Mouse (Mus musculus): ENCODE results near the gene Slc35f4. TPM values are rescaled to one million over a fixed set of nuclear protein-coding genes. Genes with fewer than 3 reads are reported as not detected.
"Not testable (repeated sequence)": the region's sequence is repeated elsewhere in the genome, so short reads cannot be mapped to it uniquely, and the experiment has no call there.

The Slc35f4 gene
- polyA plus RNA-seq, 1 experiment, result not detected

DNA sequence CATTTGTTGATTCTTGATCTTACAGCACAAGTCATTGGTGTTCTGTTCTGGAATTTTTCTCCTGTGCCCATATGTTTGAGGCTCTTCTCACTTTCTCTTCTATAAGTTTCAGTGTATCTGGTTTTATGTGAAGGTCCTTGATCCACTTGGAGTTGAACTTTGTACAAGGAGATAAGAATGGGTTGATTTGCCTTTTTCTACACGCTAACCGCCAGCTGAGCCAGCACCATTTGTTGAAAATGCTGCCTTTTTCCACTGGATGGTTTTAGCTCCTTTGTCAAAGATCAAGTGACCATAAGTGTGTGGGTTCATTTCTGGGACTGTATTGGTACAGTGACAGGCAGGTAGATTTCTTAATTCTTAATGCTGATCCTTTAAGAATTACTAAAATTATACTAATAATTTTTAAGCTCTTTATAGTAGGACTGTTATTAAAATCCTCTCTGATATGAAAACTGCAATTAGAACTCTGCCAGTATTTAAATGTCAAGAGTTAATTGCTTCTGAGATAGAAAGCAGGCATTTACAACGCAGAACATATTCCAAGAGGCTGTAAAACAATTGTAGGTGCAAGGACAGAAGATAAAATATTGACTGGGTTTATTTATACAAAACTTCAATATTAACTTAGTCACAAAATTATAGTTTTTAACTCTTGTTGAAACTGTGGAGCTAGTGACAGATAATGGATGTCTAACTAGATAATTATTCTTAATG is 235.7 kb downstream of the Slc35f4 start:
- Histone ChIP-seq H3K36me3 (ENCODE audit: control insufficient read depth, insufficient read depth, low read length) (no peaks in the 10 kb centered on the region), H3K4me3 (ENCODE audit: extremely low read depth, insufficient read depth, insufficient read length) (no peak overlapping the region), H3K4me1 (ENCODE audit: control insufficient read depth, insufficient read depth, insufficient read length) (no peaks in the 10 kb centered on the region), H3K27me3 (ENCODE audit: control insufficient read depth, insufficient read depth, low read length) (no peaks in the 10 kb centered on the region), H3K27ac (ENCODE audit: insufficient read depth, low read length) (no peak overlapping the region)
- 84% methylated on average over 3 of the region's 3 CpGs for WGBS
- no peak for DNase-seq (ENCODE audit: low read depth in 1 of 2, low spot score in 2 of 2)
- no peak for TF ChIP-seq POLR2A (IDR thresholded peaks at IDR 0.05; ENCODE audit: low read depth, low read length)
- no peak for TF ChIP-seq CTCF (IDR thresholded peaks at IDR 0.05; ENCODE audit: extremely low read depth, insufficient read depth, insufficient read length, insufficient replicate concordance)

GRCm38 (mm10) chr14:49283784-49284655 is 241.8 kb downstream of the Slc35f4 start:
- Histone ChIP-seq H3K36me3 (ENCODE audit: control insufficient read depth, insufficient read depth, low read length) (no peaks in the 10 kb centered on the region), H3K4me1 (ENCODE audit: control insufficient read depth, insufficient read depth, insufficient read length) (no peaks in the 10 kb centered on the region), H3K27me3 (ENCODE audit: control insufficient read depth, insufficient read depth, low read length) (no peaks in the 10 kb centered on the region), H3K4me3 (ENCODE audit: extremely low read depth, insufficient read depth, insufficient read length) (no peak overlapping the region), H3K27ac (ENCODE audit: insufficient read depth, low read length) (no peak overlapping the region)
- no peak for DNase-seq (ENCODE audit: low read depth in 1 of 2, low spot score in 2 of 2)
- 79% methylated on average over 7 of the region's 7 CpGs for WGBS
- TF ChIP-seq POLR2A (IDR thresholded peaks at IDR 0.05; ENCODE audit: low read depth, low read length), result no peak
- no peak for TF ChIP-seq CTCF (IDR thresholded peaks at IDR 0.05; ENCODE audit: extremely low read depth, insufficient read depth, insufficient read length, insufficient replicate concordance)

GRCm38 (mm10) chr14:49278880-49279279 is 247.0 kb downstream of the Slc35f4 start:
- no peak overlapping the region for H3K27ac ChIP-seq (ENCODE audit: insufficient read depth, low read length)
- no peak for DNase-seq (ENCODE audit: low read depth in 1 of 2, low spot score in 2 of 2)
- H3K4me1 ChIP-seq (ENCODE audit: control insufficient read depth, insufficient read depth, insufficient read length), result no peaks in the 10 kb centered on the region
- no peaks in the 10 kb centered on the region for H3K36me3 ChIP-seq (ENCODE audit: control insufficient read depth, insufficient read depth, low read length)
- WGBS, result 74% methylated on average over 6 of the region's 6 CpGs
- no peak overlapping the region for H3K4me3 ChIP-seq (ENCODE audit: extremely low read depth, insufficient read depth, insufficient read length)
- H3K27me3 ChIP-seq (ENCODE audit: control insufficient read depth, insufficient read depth, low read length), result no peaks in the 10 kb centered on the region
- TF ChIP-seq CTCF (IDR thresholded peaks at IDR 0.05; ENCODE audit: extremely low read depth, insufficient read depth, insufficient read length, insufficient replicate concordance) (no peak), POLR2A (IDR thresholded peaks at IDR 0.05; ENCODE audit: low read depth, low read length) (no peak)

- H3K36me3 ChIP-seq (ENCODE audit: control insufficient read depth, insufficient read depth, low read length); H3K27me3 ChIP-seq (ENCODE audit: control insufficient read depth, insufficient read depth, low read length); H3K4me1 ChIP-seq (ENCODE audit: control insufficient read depth, insufficient read depth, insufficient read length); DNase-seq (ENCODE audit: low read depth in 1 of 2, low spot score in 2 of 2); H3K27ac ChIP-seq (ENCODE audit: insufficient read depth, low read length); H3K4me3 ChIP-seq (ENCODE audit: extremely low read depth, insufficient read depth, insufficient read length): not testable (repeated sequence)
- WGBS, result 75% methylated on average over 9 of the region's 9 CpGs
These were observed 247.4 kb downstream of the Slc35f4 start for GRCm38 (mm10) chr14:49278479-49278878.

- Histone ChIP-seq H3K27me3 (ENCODE audit: control insufficient read depth, insufficient read depth, low read length) (no peaks in the 10 kb centered on the region), H3K4me3 (ENCODE audit: extremely low read depth, insufficient read depth, insufficient read length) (no peak overlapping the region)
- DNase-seq (ENCODE audit: low read depth in 1 of 2, low spot score in 2 of 2), result no peak
These were observed 248.2 kb downstream of the Slc35f4 start for GRCm38 (mm10) chr14:49277642-49278041.

DNA sequence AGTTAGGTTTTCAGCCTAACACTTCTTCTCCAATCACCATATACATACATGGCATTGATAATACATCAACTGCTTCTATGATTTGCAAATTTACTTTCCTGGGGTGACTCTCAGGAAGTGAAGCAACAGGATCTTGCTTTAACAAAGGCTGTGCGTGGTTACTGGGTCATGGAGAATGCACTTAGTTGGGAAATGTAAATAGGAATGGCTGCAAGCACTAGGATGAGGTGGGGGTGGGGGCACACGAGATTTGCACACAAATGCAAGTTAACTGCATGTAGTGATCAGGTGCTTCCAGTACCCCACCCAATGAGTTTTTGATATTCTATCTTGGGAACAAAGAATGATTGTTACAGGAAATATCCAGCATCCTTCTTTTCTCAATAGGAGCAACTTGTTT is 250.5 kb downstream of the Slc35f4 start:
- no peak for TF ChIP-seq CTCF (IDR thresholded peaks at IDR 0.05; ENCODE audit: extremely low read depth, insufficient read depth, insufficient read length, insufficient replicate concordance)
- no peak for TF ChIP-seq POLR2A (IDR thresholded peaks at IDR 0.05; ENCODE audit: low read depth, low read length)
- H3K4me3 ChIP-seq (ENCODE audit: extremely low read depth, insufficient read depth, insufficient read length), result no peak overlapping the region
- no peak for DNase-seq (ENCODE audit: low read depth in 1 of 2, low spot score in 2 of 2)
- no peak overlapping the region for H3K27ac ChIP-seq (ENCODE audit: insufficient read depth, low read length)
- no peaks in the 10 kb centered on the region for H3K4me1 ChIP-seq (ENCODE audit: control insufficient read depth, insufficient read depth, insufficient read length)
- no peaks in the 10 kb centered on the region for H3K36me3 ChIP-seq (ENCODE audit: control insufficient read depth, insufficient read depth, low read length)
- WGBS, result 54% methylated on average over 2 of the region's 2 CpGs
- H3K27me3 ChIP-seq (ENCODE audit: control insufficient read depth, insufficient read depth, low read length), result no peaks in the 10 kb centered on the region

More at GRCm38 (mm10) chr14:49277642-49278041, 248.2 kb downstream of the Slc35f4 start:
- WGBS, result 72% methylated on average over 3 of the region's 3 CpGs
- Histone ChIP-seq H3K27ac (ENCODE audit: insufficient read depth, low read length) (no peak overlapping the region), H3K36me3 (ENCODE audit: control insufficient read depth, insufficient read depth, low read length) (no peaks in the 10 kb centered on the region), H3K4me1 (ENCODE audit: control insufficient read depth, insufficient read depth, insufficient read length) (no peaks in the 10 kb centered on the region)
- TF ChIP-seq POLR2A (IDR thresholded peaks at IDR 0.05; ENCODE audit: low read depth, low read length) (no peak), CTCF (IDR thresholded peaks at IDR 0.05; ENCODE audit: extremely low read depth, insufficient read depth, insufficient read length, insufficient replicate concordance) (no peak)

All from spleen, adult 2 months (tissue).